Mouse (Mus musculus): ENCODE results near the gene Olfr1408.

Olfr1408 gene

GRCm38 (mm10) chr1:173137274-173137673, at the start of gene Olfr1408:
Gene Olfr1408, minus strand, starts transcription at chr1:173137374.
- no peak for DNase-seq (ENCODE audit: low spot score)

DNA sequence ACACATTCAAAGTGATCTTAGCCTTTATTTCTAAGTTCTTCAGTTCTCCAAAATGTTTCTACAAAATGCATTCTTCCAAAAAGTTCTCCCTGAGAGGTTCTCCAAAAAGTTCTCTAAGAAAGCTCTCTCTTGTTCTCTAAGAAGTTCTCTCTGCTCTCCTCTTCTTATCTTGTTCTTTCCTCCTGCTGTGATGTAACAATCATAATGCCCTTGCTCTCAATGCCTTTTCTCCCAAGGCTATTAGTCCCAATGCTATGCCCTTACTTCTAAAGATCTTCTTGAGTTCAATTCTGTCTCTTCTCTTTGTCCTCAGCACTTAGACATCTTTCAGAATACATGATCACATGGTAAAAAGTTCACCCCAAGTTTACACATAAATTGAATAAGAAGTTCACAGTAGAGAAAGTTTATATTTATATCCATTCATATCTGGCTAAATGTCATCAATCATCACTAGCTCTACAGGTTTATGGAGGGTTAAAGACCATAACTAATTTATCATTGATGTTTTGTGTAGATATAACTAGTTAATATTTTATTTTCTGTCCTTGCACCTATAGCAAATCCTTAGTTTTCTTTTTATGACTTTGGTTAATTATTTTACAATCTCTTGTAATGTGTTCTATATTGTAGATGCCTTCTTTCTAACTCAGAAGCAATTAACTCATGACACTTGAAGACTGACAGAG, 37.1 kb upstream of the Olfr1408 start:
- DNase-seq (ENCODE audit: low spot score) = no peak
